Mouse (Mus musculus): Measurements from ENCODE around the gene Snrnp25. TPM values are rescaled to one million over a fixed set of nuclear protein-coding genes. Genes with fewer than 3 reads are reported as not detected.
"Not testable (repeated sequence)": the region's sequence is repeated elsewhere in the genome, so short reads cannot be mapped to it uniquely, and the experiment has no call there.

Gene Snrnp25
- total RNA-seq, 2 experiments from 2014 or later = 7.6 to 8.6 TPM

- DNase-seq = no peak
Observed at GRCm38 (mm10) chr11:32194626-32195025, 10.6 kb upstream of the Snrnp25 start.

GRCm38 (mm10) chr11:32195867-32196540, 9.2 kb upstream of the Snrnp25 start:
- DNase-seq = no peak

GRCm38 (mm10) chr11:32196727-32197126, 8.5 kb upstream of the Snrnp25 start:
- peak; percentile 2 for DNase-seq

GRCm38 (mm10) chr11:32197766-32198165, 7.4 kb upstream of the Snrnp25 start:
- no peak for DNase-seq

GRCm38 (mm10) chr11:32198256-32198955, 6.8 kb upstream of the Snrnp25 start:
- DNase-seq = no peak

GRCm38 (mm10) chr11:32199230-32199629, 6.0 kb upstream of the Snrnp25 start:
- no peak for DNase-seq

GRCm38 (mm10) chr11:32200075-32200601, 5.1 kb upstream of the Snrnp25 start, which contains the start of gene Il9r:
Gene Il9r, minus strand, starts transcription at chr11:32200279.
- DNase-seq = no peak

- not testable (repeated sequence) for DNase-seq
Observed at GRCm38 (mm10) chr11:32200992-32201391, 4.2 kb upstream of the Snrnp25 start.

- DNase-seq = no peak
Observed at GRCm38 (mm10) chr11:32201922-32202685, 3.1 kb upstream of the Snrnp25 start.

GRCm38 (mm10) chr11:32210623-32211022, 5.4 kb downstream of the Snrnp25 start:
- DNase-seq = no peak

- DNase-seq = no peak
Observed at GRCm38 (mm10) chr11:32215372-32216162, 10.4 kb downstream of the Snrnp25 start.

- DNase-seq = peak; percentile 73
Observed at GRCm38 (mm10) chr11:32216851-32217250, 11.6 kb downstream of the Snrnp25 start.

GRCm38 (mm10) chr11:32218501-32219050, 13.4 kb downstream of the Snrnp25 start:
- DNase-seq = no peak

GRCm38 (mm10) chr11:32219287-32219686, 14.1 kb downstream of the Snrnp25 start:
- no peak for DNase-seq

GRCm38 (mm10) chr11:32220607-32221224, 15.5 kb downstream of the Snrnp25 start:
- no peak for DNase-seq

- DNase-seq = peak; percentile 68
Observed at GRCm38 (mm10) chr11:32221225-32221950, 16.2 kb downstream of the Snrnp25 start.

- DNase-seq = peak; percentile 79
Observed at GRCm38 (mm10) chr11:32221951-32222409, 16.8 kb downstream of the Snrnp25 start, which contains the start of gene Rhbdf1. Gene Rhbdf1, minus strand, starts transcription at chr11:32222300.

- DNase-seq = no peak
Observed at GRCm38 (mm10) chr11:32222570-32223194, 17.5 kb downstream of the Snrnp25 start.

- no peak for DNase-seq
Observed at GRCm38 (mm10) chr11:32223297-32223967, 18.2 kb downstream of the Snrnp25 start.

Data from gastrocnemius, postnatal 10 days (tissue).